9 mouse cellular contexts compared by ENCODE assay signal in the genomic region with DNA sequence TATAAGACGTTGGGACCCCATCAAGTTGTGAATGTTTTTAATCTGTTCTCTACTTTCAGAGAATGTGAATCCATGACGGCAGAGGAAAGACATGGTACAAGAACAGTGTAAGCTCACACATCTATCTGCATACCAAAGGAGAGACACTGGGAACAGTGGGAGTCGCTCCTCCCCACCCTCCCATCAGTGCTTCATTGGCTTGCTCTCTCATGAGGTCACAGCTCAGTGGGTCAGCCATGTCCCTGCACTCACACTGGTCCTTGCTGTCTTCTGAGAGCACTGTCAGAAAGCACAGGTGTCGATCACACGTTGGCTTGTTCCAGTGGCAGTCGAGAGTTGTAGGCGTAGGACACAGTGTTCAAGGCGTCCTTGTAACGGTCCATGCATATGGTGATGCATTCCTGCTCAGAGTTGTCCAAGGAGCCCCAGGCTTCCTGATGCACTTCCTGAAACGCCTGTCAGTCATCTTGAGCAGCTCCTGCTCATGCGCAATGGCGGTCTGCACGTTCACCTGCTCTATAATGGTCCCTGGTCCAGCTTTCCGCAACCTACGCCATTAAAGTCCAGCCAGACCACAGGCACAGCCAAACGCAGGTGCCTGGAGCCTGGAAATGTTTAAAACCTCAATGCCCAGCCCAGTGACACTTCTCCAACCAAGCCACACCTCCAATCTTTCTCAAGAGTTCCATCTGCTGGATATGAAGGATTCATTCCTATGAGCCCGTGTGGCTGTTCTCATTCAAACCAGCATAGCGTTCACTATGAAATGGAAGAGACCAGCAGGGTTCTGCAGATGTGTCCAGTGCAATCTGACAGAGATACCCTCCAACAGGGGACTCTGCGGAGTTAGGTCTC. TPM values are rescaled to one million over a fixed set of nuclear protein-coding genes. Genes with fewer than 3 reads are reported as not detected.
A peak's percentile ranks its signal among the peaks of the same experiment; 100 is the strongest.
DNase-seq lines count a peak whose midpoint lies in the region; ATAC-seq and TF ChIP-seq lines count a peak whose summit lies in the region.
"Had no signal": no experiment of that assay in that cellular context is flagged by ENCODE, and none has a peak within 500 bp of the region (broad histone marks: within the 10 kb centered on the region; RNA-seq: fewer than 3 reads in every experiment).

No protein-coding gene starts in this region.

- no peak for ATAC-seq in forebrain, embryonic 12.5 days (ENCODE audit: low FRiP score)
- ATAC-seq in liver, embryonic 14.5 days (ENCODE audit: insufficient read depth): no peak

- H3K9me3 ChIP-seq in E14TG2a.4 (ENCODE audit: low read length): no peaks in the 10 kb centered on the region
- no peaks in the 10 kb centered on the region for H3K9me3 ChIP-seq in forebrain, embryonic 12.5 days
- H3K9me3 ChIP-seq in liver, embryonic 14.5 days (ENCODE audit: control insufficient read depth, low read length): no peaks in the 10 kb centered on the region

- DNase-seq in heart, adult 2 months: no peak
- DNase-seq in heart, postnatal 4 days: no peak
- no peak for DNase-seq in liver, embryonic 14.5 days (ENCODE audit: low read depth in 3 of 3, low spot score in 3 of 3)
- no peak for DNase-seq in embryo, embryonic 10.5 days (ENCODE audit: low spot score)
- DNase-seq in gastrocnemius, adult 18-20 months (ENCODE audit: low spot score): no peak
- no peak for DNase-seq in urinary bladder, postnatal 36 days (ENCODE audit: low spot score in 2 of 2)

- no peaks in the 10 kb centered on the region for H3K36me3 ChIP-seq in heart, adult 2 months (ENCODE audit: control insufficient read depth, insufficient read depth, low read length)
- H3K36me3 ChIP-seq in E14TG2a.4 (ENCODE audit: insufficient read depth, low read length): no peaks in the 10 kb centered on the region
- no peaks in the 10 kb centered on the region for H3K36me3 ChIP-seq in forebrain, embryonic 12.5 days (replicated peaks)
- no peaks in the 10 kb centered on the region for H3K36me3 ChIP-seq in liver, embryonic 14.5 days (replicated peaks; ENCODE audit: control insufficient read depth, insufficient read depth, low read depth)

- 72% methylated on average over 19 of the region's 19 CpGs for WGBS in heart, adult 2 months
- 81% methylated on average over 19 of the region's 19 CpGs for WGBS in forebrain, embryonic 12.5 days
- WGBS in liver, embryonic 14.5 days (ENCODE audit: insufficient replicate concordance): 65% methylated on average over 19 of the region's 19 CpGs

- H3K4me1 ChIP-seq in heart, adult 2 months (ENCODE audit: control insufficient read depth, insufficient read depth, low read length): peaks cover 18% of the 10 kb centered on the region
- H3K4me1 ChIP-seq in E14TG2a.4 (replicated peaks; ENCODE audit: low read depth, low read length): peaks cover 53% of the 10 kb centered on the region
- peaks cover 20% of the 10 kb centered on the region for H3K4me1 ChIP-seq in forebrain, embryonic 12.5 days
- H3K4me1 ChIP-seq in liver, embryonic 14.5 days (replicated peaks; ENCODE audit: control insufficient read depth in 2 of 2, insufficient read depth in 2 of 2, low read length in 1 of 2): peaks cover 0 to 21% of the 10 kb centered on the region in 2 experiments; a peak in 2 of 4 replicates

- peak overlapping the region; percentile 24 for H3K4me2 ChIP-seq in forebrain, embryonic 12.5 days
- peak overlapping the region; percentile 64 for H3K4me2 ChIP-seq in liver, embryonic 14.5 days (ENCODE audit: low read depth)

- intact Hi-C loops in heart, adult 2 months (cut with DNase I): loop anchor here (5.0 kb wide), 1 partner anchor 83 kb away; no protein-coding TSS in a partner anchor

- no peak overlapping the region for H3K4me3 ChIP-seq in heart, adult 2 months
- H3K4me3 ChIP-seq in E14TG2a.4 (replicated peaks; ENCODE audit: low read length): peak overlapping the region; percentile 85
- H3K4me3 ChIP-seq in forebrain, embryonic 12.5 days (replicated peaks): no peak overlapping the region; the same call in 1 of the 2 replicates
- no peak overlapping the region for H3K4me3 ChIP-seq in liver, embryonic 14.5 days (ENCODE audit: insufficient read depth in 1 of 2, low read depth in 2 of 2, low read length in 2 of 2)

- H3K27ac ChIP-seq in heart, adult 2 months: peak overlapping the region; percentile 78
- no peak overlapping the region for H3K27ac ChIP-seq in forebrain, embryonic 12.5 days
- H3K27ac ChIP-seq in liver, embryonic 14.5 days: no peak overlapping the region

- no peaks in the 10 kb centered on the region for H3K27me3 ChIP-seq in heart, adult 2 months (ENCODE audit: control insufficient read depth, insufficient read depth, low read length)
- peaks cover 29% of the 10 kb centered on the region for H3K27me3 ChIP-seq in E14TG2a.4 (ENCODE audit: insufficient read depth, low read length)
- H3K27me3 ChIP-seq in forebrain, embryonic 12.5 days: peaks cover 48% of the 10 kb centered on the region
- peaks cover 15% of the 10 kb centered on the region; the same call in 1 of the 2 replicates for H3K27me3 ChIP-seq in liver, embryonic 14.5 days (ENCODE audit: control insufficient read depth, insufficient read depth, low read length)
- H3K27me3 ChIP-seq: CH12.LX had no signal

- no peak for TF ChIP-seq EP300 in heart, adult 2 months (IDR thresholded peaks at IDR 0.05; ENCODE audit: insufficient read depth, low read depth, low read length)
- TF ChIP-seq EP300 in liver, embryonic 14.5 days (IDR thresholded peaks at IDR 0.05; ENCODE audit: low read depth): no peak

- H3K9ac ChIP-seq in heart, adult 2 months (ENCODE audit: low read depth, low read length): peak overlapping the region; percentile 20; the same call in 1 of the 2 replicates
- no peak overlapping the region for H3K9ac ChIP-seq in forebrain, embryonic 12.5 days
- H3K9ac ChIP-seq in liver, embryonic 14.5 days (replicated peaks): no peak overlapping the region

- no peak for TF ChIP-seq POLR2A in heart, adult 2 months (IDR thresholded peaks at IDR 0.05; ENCODE audit: insufficient read depth, low read depth, low read length)

- TF ChIP-seq CTCF in heart, adult 2 months (IDR thresholded peaks at IDR 0.05): no peak
- TF ChIP-seq CTCF in E14TG2a.4 (conservative IDR thresholded peaks at IDR 0.05; ENCODE audit: low read length): no peak
- TF ChIP-seq CTCF in liver, embryonic 14.5 days (IDR thresholded peaks at IDR 0.05; ENCODE audit: low read depth): no peak; the same call in 1 of the 2 replicates

- no peaks in the 10 kb centered on the region for H3K79me2 ChIP-seq in heart, adult 2 months (replicated peaks; ENCODE audit: control insufficient read depth, insufficient read depth, low read length)

RNA-seq across cellular contexts. Expression of gene H2-K1, which starts 19.7 kb away (rescaled TPM):
- total RNA-seq in heart, adult 2 months (2021): 100 to 1,000 TPM; 103 to 117 TPM
- polyA plus RNA-seq in heart, adult 2 months (2012; rRNA removed): 655 and 1,075 TPM in 2 replicates
- total RNA-seq in heart, postnatal 4 days (2021): 10 to 100 TPM; 33.9 to 35.4 TPM
- 23.3 and 28.2 TPM in 2 replicates for polyA plus RNA-seq in forebrain, embryonic 12.5 days (2016; fragmentation: Nextera tagmentation; extraction: Ambion mirVana)
- 124 and 137 TPM in 2 replicates for polyA plus RNA-seq in liver, embryonic 14.5 days (2012; rRNA removed)
- polyA plus RNA-seq in liver, embryonic 14.5 days (2014; fragmentation: Nextera tagmentation; extraction: Ambion mirVana): 107 and 108 TPM in 2 replicates
- 10 to 100 TPM; 47.2 to 57.7 TPM for total RNA-seq in gastrocnemius, adult 18-20 months (2021)

RNA-seq across cellular contexts. Expression of gene Rps18, which starts 24.6 kb away (rescaled TPM):
- total RNA-seq in heart, adult 2 months (2021): 100 to 1,000 TPM; 364 to 420 TPM
- 180 and 194 TPM in 2 replicates for polyA plus RNA-seq in heart, adult 2 months (2012; rRNA removed)
- 100 to 1,000 TPM; 648 to 719 TPM for total RNA-seq in heart, postnatal 4 days (2021)
- polyA plus RNA-seq in forebrain, embryonic 12.5 days (2016; fragmentation: Nextera tagmentation; extraction: Ambion mirVana): 934 and 1,034 TPM in 2 replicates
- 829 and 1,098 TPM in 2 replicates for polyA plus RNA-seq in liver, embryonic 14.5 days (2012; rRNA removed)
- 1,411 and 1,430 TPM in 2 replicates for polyA plus RNA-seq in liver, embryonic 14.5 days (2014; fragmentation: Nextera tagmentation; extraction: Ambion mirVana)
- 100 to 1,000 TPM; 367 to 381 TPM for total RNA-seq in gastrocnemius, adult 18-20 months (2021)

RNA-seq across cellular contexts. Expression of gene Vps52, which starts 24.8 kb away (rescaled TPM):
- 10 to 100 TPM; 38.1 to 39.1 TPM for total RNA-seq in heart, adult 2 months (2021)
- 47.8 and 56.4 TPM in 2 replicates for polyA plus RNA-seq in heart, adult 2 months (2012; rRNA removed)
- total RNA-seq in heart, postnatal 4 days (2021): 10 to 100 TPM; 38.1 to 40.1 TPM
- polyA plus RNA-seq in forebrain, embryonic 12.5 days (2016; fragmentation: Nextera tagmentation; extraction: Ambion mirVana): 58.4 and 63.5 TPM in 2 replicates
- polyA plus RNA-seq in liver, embryonic 14.5 days (2012; rRNA removed): 17.4 and 18.7 TPM in 2 replicates
- 15.2 and 18.4 TPM in 2 replicates for polyA plus RNA-seq in liver, embryonic 14.5 days (2014; fragmentation: Nextera tagmentation; extraction: Ambion mirVana)
- 10 to 100 TPM; 29.6 to 33.5 TPM for total RNA-seq in gastrocnemius, adult 18-20 months (2021)

RNA-seq across cellular contexts. Expression of gene B3galt4, which starts 29.1 kb away (rescaled TPM):
- 1 to 10 TPM; 1.8 to 1.9 TPM for total RNA-seq in heart, adult 2 months (2021)
- 2.4 and 3.4 TPM in 2 replicates for polyA plus RNA-seq in heart, adult 2 months (2012; rRNA removed)
- 1 to 10 TPM; 2.3 to 2.9 TPM for total RNA-seq in heart, postnatal 4 days (2021)
- polyA plus RNA-seq in forebrain, embryonic 12.5 days (2016; fragmentation: Nextera tagmentation; extraction: Ambion mirVana): 5.0 and 7.1 TPM in 2 replicates
- 1.1 and 1.3 TPM in 2 replicates for polyA plus RNA-seq in liver, embryonic 14.5 days (2012; rRNA removed)
- 1.1 and 1.8 TPM in 2 replicates for polyA plus RNA-seq in liver, embryonic 14.5 days (2014; fragmentation: Nextera tagmentation; extraction: Ambion mirVana)
- 1 to 10 TPM; 1.5 to 1.7 TPM for total RNA-seq in gastrocnemius, adult 18-20 months (2021)

RNA-seq across cellular contexts. Expression of gene Wdr46, which starts 39.9 kb away (rescaled TPM):
- total RNA-seq in heart, adult 2 months (2021): 10 to 100 TPM in 1 of 2 experiments, 1 to 10 TPM in 1; 8.8 to 10.0 TPM
- 8.7 and 9.1 TPM in 2 replicates for polyA plus RNA-seq in heart, adult 2 months (2012; rRNA removed)
- total RNA-seq in heart, postnatal 4 days (2021): 10 to 100 TPM; 13.3 to 14.4 TPM
- 40.1 and 41.9 TPM in 2 replicates for polyA plus RNA-seq in forebrain, embryonic 12.5 days (2016; fragmentation: Nextera tagmentation; extraction: Ambion mirVana)
- 17.3 and 18.9 TPM in 2 replicates for polyA plus RNA-seq in liver, embryonic 14.5 days (2012; rRNA removed)
- 8.0 and 11.6 TPM in 2 replicates for polyA plus RNA-seq in liver, embryonic 14.5 days (2014; fragmentation: Nextera tagmentation; extraction: Ambion mirVana)
- total RNA-seq in gastrocnemius, adult 18-20 months (2021): 1 to 10 TPM; 8.7 to 8.8 TPM
